Mouse (Mus musculus) cerebellum, postnatal 36 days (tissue): Measurements from ENCODE around the gene Prl8a8.

Experiments used
- DNase-seq, 2 experiments: peaks; one replicate each; pipeline ENCODE4 v3.0.0; 2021 to 2022; ENCODE audit warnings: mixed read lengths in 2 of 2

Gene Prl8a8

DNA sequence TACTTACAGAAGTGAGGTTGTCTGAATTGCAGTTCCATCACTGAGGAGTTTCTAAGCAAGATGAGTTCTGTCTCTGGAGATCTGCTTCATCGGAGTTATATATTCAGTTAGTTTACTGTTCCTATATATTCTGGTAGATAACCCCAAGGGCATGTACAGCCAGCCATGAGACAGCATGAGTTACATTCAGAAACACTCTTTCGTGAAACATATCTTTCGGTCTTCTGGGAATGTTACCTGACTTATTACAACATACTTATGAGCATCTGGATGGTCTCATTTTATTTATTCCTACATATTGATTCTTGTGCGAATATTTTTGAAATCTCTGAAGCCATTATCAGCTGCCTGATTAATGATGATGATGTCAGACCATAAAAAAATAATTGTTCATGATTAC is at the start of gene Prl8a8:
Gene Prl8a8 (minus strand): TSS at position 101 of the 400 bp plus-strand sequence.
- no peak for DNase-seq

DNA sequence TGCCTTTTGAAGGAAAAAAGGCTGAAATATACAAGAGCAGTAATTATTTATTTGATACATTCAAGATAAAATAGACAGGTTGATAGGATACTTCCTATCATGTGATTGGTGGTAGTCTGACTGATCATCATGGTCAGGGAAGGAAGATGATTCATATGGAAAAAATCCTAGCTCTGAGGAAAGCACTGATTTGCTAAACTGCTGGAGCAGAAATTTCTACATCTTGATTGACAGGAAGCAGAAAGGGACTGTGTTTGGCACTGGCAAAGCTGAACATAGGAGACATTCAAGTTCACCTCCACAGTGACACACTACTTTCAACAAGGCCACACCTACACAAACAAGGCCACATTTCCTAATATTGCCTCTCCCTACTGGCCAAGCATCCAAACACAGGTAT is 40.3 kb upstream of the Prl8a8 start:
- no peak for DNase-seq

- DNase-seq, result no peak
Measured at GRCm38 (mm10) chr13:27523156-27523555, 10.1 kb upstream of the Prl8a8 start.

DNA sequence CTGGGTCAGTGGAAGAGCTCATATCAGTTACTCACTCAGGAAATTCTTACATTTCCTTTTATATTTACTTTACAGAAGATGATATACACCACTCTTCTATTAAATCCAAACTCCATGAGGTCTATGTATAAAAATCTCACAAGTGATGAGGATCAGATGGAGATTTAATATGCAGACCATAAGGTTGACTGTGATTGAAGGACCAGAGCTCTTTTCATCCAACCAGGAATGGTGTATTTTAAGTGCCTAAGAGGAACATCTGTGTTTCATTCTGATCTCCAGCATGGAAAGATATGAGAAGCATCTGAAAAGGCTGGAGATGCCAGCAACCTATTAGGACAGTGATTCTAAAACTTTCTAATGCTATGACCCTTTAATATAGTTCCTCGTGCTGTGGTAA is 5.4 kb downstream of the Prl8a8 start:
- no peak for DNase-seq
